Mouse (Mus musculus): ENCODE data around the gene Gatad2a. TPM values are rescaled to one million over a fixed set of nuclear protein-coding genes. Genes with fewer than 3 reads are reported as not detected.

Gene Gatad2a
- polyA plus RNA-seq, 1 experiment from 2014 or later = 18.9 TPM

- H3K9ac ChIP-seq (ENCODE audit: low read depth, low read length) = no peak overlapping the region
- H3K4me3 ChIP-seq (ENCODE audit: low read depth, low read length) = no peak overlapping the region
- H3K36me3 ChIP-seq (ENCODE audit: control insufficient read depth, insufficient read depth) = peaks cover 28% of the 10 kb centered on the region
- H3K4me1 ChIP-seq (ENCODE audit: control insufficient read depth, low read depth, low read length) = peaks cover 48% of the 10 kb centered on the region
- no peaks in the 10 kb centered on the region for H3K9me3 ChIP-seq (replicated peaks; ENCODE audit: control insufficient read depth, low read length)
- no peak overlapping the region for H3K27ac ChIP-seq (ENCODE audit: low read length)
- no peak overlapping the region for H3K4me2 ChIP-seq (ENCODE audit: low read depth, low read length)
- H3K27me3 ChIP-seq (ENCODE audit: control insufficient read depth, insufficient read depth, low read depth, low read length) = no peaks in the 10 kb centered on the region
- no peak for ATAC-seq (ENCODE audit: low read depth)
These were observed 77.7 kb downstream of the Gatad2a start for GRCm38 (mm10) chr8:69918506-69918905.

DNA sequence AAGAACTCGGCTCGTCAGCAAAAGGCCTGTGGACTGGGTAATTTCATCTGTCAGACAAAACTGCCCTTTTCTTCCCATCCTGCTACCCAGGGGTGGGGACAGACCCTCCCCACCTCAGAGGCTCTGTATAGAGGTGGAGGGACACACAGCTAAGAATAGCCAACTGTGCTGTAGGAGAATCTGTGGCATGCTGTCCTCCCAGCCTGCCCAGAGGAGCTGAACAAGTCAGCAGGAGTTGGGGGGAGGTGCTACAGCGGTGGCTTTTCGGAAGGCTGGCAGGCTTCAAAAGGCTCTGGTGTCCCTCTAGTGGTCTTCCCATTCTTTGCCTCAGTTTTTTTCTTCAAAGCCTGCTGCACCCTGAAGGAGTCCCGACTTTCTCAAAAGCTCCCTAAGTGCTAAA lies 80.4 kb downstream of the Gatad2a start:
- H3K9ac ChIP-seq (ENCODE audit: low read depth, low read length) = no peak overlapping the region
- H3K9me3 ChIP-seq (replicated peaks; ENCODE audit: control insufficient read depth, low read length) = no peaks in the 10 kb centered on the region
- H3K27ac ChIP-seq (ENCODE audit: low read length) = no peak overlapping the region
- peaks cover 45% of the 10 kb centered on the region for H3K36me3 ChIP-seq (ENCODE audit: control insufficient read depth, insufficient read depth)
- 61% methylated on average over 5 of the region's 5 CpGs for WGBS (ENCODE audit: insufficient replicate concordance)
- no peak overlapping the region for H3K4me3 ChIP-seq (ENCODE audit: low read depth, low read length)
- ATAC-seq (ENCODE audit: low read depth) = no peak
- H3K27me3 ChIP-seq (ENCODE audit: control insufficient read depth, insufficient read depth, low read depth, low read length) = no peaks in the 10 kb centered on the region
- H3K4me2 ChIP-seq (ENCODE audit: low read depth, low read length) = no peak overlapping the region
- peaks cover 24% of the 10 kb centered on the region for H3K4me1 ChIP-seq (ENCODE audit: control insufficient read depth, low read depth, low read length)

GRCm38 (mm10) chr8:69914526-69914925 lies 81.7 kb downstream of the Gatad2a start:
- WGBS (ENCODE audit: insufficient replicate concordance) = 75% methylated on average over 4 of the region's 4 CpGs
- H3K9ac ChIP-seq (ENCODE audit: low read depth, low read length) = no peak overlapping the region
- ATAC-seq (ENCODE audit: low read depth) = no peak
- H3K4me2 ChIP-seq (ENCODE audit: low read depth, low read length) = no peak overlapping the region
- no peaks in the 10 kb centered on the region for H3K27me3 ChIP-seq (ENCODE audit: control insufficient read depth, insufficient read depth, low read depth, low read length)
- H3K9me3 ChIP-seq (replicated peaks; ENCODE audit: control insufficient read depth, low read length) = no peaks in the 10 kb centered on the region
- H3K4me3 ChIP-seq (ENCODE audit: low read depth, low read length) = no peak overlapping the region
- H3K4me1 ChIP-seq (ENCODE audit: control insufficient read depth, low read depth, low read length) = peaks cover 12% of the 10 kb centered on the region
- no peak overlapping the region for H3K27ac ChIP-seq (ENCODE audit: low read length)
- peaks cover 53% of the 10 kb centered on the region for H3K36me3 ChIP-seq (ENCODE audit: control insufficient read depth, insufficient read depth)

DNA sequence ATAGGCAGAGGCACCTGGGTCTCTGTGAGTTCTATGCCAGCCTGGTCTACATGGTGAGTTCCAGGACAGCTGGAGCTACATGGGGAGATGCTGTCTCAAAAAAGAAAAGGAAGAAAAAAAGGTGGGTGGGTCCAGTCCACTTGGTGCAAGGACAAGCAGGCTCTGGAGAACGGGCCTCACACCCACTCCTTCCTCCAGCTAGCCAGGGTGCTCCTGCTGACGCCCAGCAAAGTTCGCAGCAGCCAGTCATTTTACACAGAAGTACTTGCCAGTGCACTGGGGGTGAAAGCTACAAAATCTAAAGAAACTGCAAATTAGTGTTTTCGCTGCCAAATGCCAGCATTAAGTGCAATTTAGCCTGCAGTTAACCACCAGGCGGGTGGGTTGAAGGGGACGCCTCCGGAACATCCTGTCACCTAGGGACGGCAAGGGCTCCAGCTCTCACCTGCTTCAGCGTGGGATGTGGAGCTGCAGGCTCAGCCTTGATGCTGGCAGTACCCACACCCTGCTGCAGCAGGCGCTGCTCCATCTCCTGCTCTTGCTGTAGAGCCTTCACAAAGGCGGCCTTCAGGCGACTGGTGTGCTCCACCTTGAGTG lies 83.6 kb downstream of the Gatad2a start:
- 83% methylated on average over 12 of the region's 12 CpGs for WGBS (ENCODE audit: insufficient replicate concordance)
- no peak overlapping the region for H3K4me2 ChIP-seq (ENCODE audit: low read depth, low read length)
- H3K4me1 ChIP-seq (ENCODE audit: control insufficient read depth, low read depth, low read length) = no peaks in the 10 kb centered on the region
- no peak for ATAC-seq (ENCODE audit: low read depth)
- no peak overlapping the region for H3K4me3 ChIP-seq (ENCODE audit: low read depth, low read length)
- H3K36me3 ChIP-seq (ENCODE audit: control insufficient read depth, insufficient read depth) = peaks cover 66% of the 10 kb centered on the region
- H3K27ac ChIP-seq (ENCODE audit: low read length) = no peak overlapping the region
- H3K9me3 ChIP-seq (replicated peaks; ENCODE audit: control insufficient read depth, low read length) = no peaks in the 10 kb centered on the region
- H3K27me3 ChIP-seq (ENCODE audit: control insufficient read depth, insufficient read depth, low read depth, low read length) = no peaks in the 10 kb centered on the region
- no peak overlapping the region for H3K9ac ChIP-seq (ENCODE audit: low read depth, low read length)

DNA sequence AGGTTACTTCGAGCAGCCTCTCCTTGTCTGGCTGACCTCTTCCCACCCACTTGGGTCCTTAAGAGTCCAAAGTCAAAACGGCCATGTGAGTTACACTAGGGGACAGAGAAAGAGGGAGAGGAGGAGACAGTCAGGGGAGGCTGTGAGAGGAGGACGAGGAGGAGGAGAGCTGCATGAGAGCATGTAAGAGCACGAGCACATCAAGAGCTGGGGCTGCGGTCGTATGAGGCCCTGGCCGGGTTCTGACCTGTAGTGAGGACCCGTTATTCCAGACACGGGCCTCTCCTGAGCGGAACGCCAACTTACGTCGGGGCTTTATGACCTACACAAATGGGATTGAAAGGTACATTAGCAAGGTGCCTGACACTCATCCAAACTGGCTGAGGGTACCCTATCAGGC lies 84.3 kb downstream of the Gatad2a start:
- no peaks in the 10 kb centered on the region for H3K27me3 ChIP-seq (ENCODE audit: control insufficient read depth, insufficient read depth, low read depth, low read length)
- no peak overlapping the region for H3K4me3 ChIP-seq (ENCODE audit: low read depth, low read length)
- 86% methylated on average over 13 of the region's 13 CpGs for WGBS (ENCODE audit: insufficient replicate concordance)
- no peak for ATAC-seq (ENCODE audit: low read depth)
- H3K9me3 ChIP-seq (replicated peaks; ENCODE audit: control insufficient read depth, low read length) = no peaks in the 10 kb centered on the region
- H3K36me3 ChIP-seq (ENCODE audit: control insufficient read depth, insufficient read depth) = peaks cover 63% of the 10 kb centered on the region
- H3K27ac ChIP-seq (ENCODE audit: low read length) = no peak overlapping the region
- H3K4me1 ChIP-seq (ENCODE audit: control insufficient read depth, low read depth, low read length) = no peaks in the 10 kb centered on the region
- no peak overlapping the region for H3K9ac ChIP-seq (ENCODE audit: low read depth, low read length)
- no peak overlapping the region for H3K4me2 ChIP-seq (ENCODE audit: low read depth, low read length)

GRCm38 (mm10) chr8:69907106-69907505 lies 89.1 kb downstream of the Gatad2a start:
- H3K4me1 ChIP-seq (ENCODE audit: control insufficient read depth, low read depth, low read length) = peaks cover 15% of the 10 kb centered on the region
- peaks cover 26% of the 10 kb centered on the region for H3K36me3 ChIP-seq (ENCODE audit: control insufficient read depth, insufficient read depth)
- H3K4me3 ChIP-seq (ENCODE audit: low read depth, low read length) = no peak overlapping the region
- H3K9ac ChIP-seq (ENCODE audit: low read depth, low read length) = no peak overlapping the region
- no peaks in the 10 kb centered on the region for H3K27me3 ChIP-seq (ENCODE audit: control insufficient read depth, insufficient read depth, low read depth, low read length)
- no peaks in the 10 kb centered on the region for H3K9me3 ChIP-seq (replicated peaks; ENCODE audit: control insufficient read depth, low read length)
- no peak overlapping the region for H3K27ac ChIP-seq (ENCODE audit: low read length)
- no peak for ATAC-seq (ENCODE audit: low read depth)
- 72% methylated on average over 2 of the region's 2 CpGs for WGBS (ENCODE audit: insufficient replicate concordance)
- H3K4me2 ChIP-seq (ENCODE audit: low read depth, low read length) = no peak overlapping the region

DNA sequence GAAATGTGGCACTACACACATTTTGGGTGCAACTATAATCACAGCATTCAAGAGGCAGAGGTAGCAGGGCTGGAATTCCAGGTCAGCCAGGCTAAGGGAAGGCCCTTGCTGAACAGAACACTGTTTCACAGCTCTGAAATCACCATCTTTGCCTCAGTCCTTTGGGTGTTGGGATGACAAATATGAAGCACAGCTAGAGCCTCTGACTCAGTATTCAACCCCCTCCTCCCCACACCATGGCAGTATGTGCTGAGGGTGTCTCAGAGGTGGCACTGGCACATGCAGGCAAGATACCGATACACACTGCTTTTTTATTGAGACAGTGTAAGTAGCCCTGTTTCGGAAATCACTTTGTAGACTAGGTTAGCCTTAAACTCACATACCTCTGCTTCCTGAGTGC lies 89.9 kb downstream of the Gatad2a start:
- Histone ChIP-seq H3K9ac (ENCODE audit: low read depth, low read length) (no peak overlapping the region), H3K27ac (ENCODE audit: low read length) (no peak overlapping the region), H3K9me3 (replicated peaks; ENCODE audit: control insufficient read depth, low read length) (no peaks in the 10 kb centered on the region), H3K27me3 (ENCODE audit: control insufficient read depth, insufficient read depth, low read depth, low read length) (no peaks in the 10 kb centered on the region), H3K4me2 (ENCODE audit: low read depth, low read length) (no peak overlapping the region), H3K4me1 (ENCODE audit: control insufficient read depth, low read depth, low read length) (peaks cover 20% of the 10 kb centered on the region), H3K36me3 (ENCODE audit: control insufficient read depth, insufficient read depth) (peaks cover 20% of the 10 kb centered on the region), H3K4me3 (ENCODE audit: low read depth, low read length) (no peak overlapping the region)
- ATAC-seq (ENCODE audit: low read depth) = no peak
- 83% methylated on average over 2 of the region's 2 CpGs for WGBS (ENCODE audit: insufficient replicate concordance)

DNA sequence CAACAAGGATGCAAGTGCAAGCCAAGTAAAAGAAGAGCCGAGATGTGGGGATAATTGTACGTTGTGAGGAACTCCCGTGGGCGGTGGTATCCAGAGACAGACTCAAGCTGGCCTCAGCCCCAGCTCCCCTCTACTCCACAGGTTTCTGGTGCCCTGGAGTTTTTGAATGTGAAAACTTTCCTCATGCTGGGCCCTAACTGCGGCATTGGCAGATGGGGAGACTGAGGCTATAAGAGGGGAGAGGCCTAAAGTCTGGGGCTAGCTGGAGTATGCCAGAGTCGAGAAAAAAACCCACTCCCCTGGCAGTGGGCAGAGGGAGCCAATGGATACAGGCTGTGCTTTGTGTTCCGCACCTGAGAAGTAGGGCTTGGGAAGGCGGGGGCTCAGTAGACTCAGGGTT lies 92.1 kb downstream of the Gatad2a start:
- Histone ChIP-seq H3K4me2 (ENCODE audit: low read depth, low read length) (peak overlapping the region; percentile 100; the same call in 1 of the 2 replicates), H3K36me3 (ENCODE audit: control insufficient read depth, insufficient read depth) (peaks cover 9% of the 10 kb centered on the region), H3K9me3 (replicated peaks; ENCODE audit: control insufficient read depth, low read length) (no peaks in the 10 kb centered on the region), H3K9ac (ENCODE audit: low read depth, low read length) (no peak overlapping the region), H3K4me1 (ENCODE audit: control insufficient read depth, low read depth, low read length) (peaks cover 35% of the 10 kb centered on the region), H3K27ac (ENCODE audit: low read length) (no peak overlapping the region), H3K27me3 (ENCODE audit: control insufficient read depth, insufficient read depth, low read depth, low read length) (no peaks in the 10 kb centered on the region), H3K4me3 (ENCODE audit: low read depth, low read length) (no peak overlapping the region)
- no peak for ATAC-seq (ENCODE audit: low read depth)
- 74% methylated on average over 8 of the region's 8 CpGs for WGBS (ENCODE audit: insufficient replicate concordance)

GRCm38 (mm10) chr8:69903063-69903542 lies 93.1 kb downstream of the Gatad2a start:
- no peaks in the 10 kb centered on the region for H3K27me3 ChIP-seq (ENCODE audit: control insufficient read depth, insufficient read depth, low read depth, low read length)
- H3K4me2 ChIP-seq (ENCODE audit: low read depth, low read length) = peak overlapping the region; percentile 100
- H3K4me3 ChIP-seq (ENCODE audit: low read depth, low read length) = peak overlapping the region; percentile 87
- peak; percentile 85 for ATAC-seq (ENCODE audit: low read depth)
- under 1% methylated on average over 43 of the region's 45 CpGs for WGBS (ENCODE audit: insufficient replicate concordance)
- peaks cover 37% of the 10 kb centered on the region for H3K4me1 ChIP-seq (ENCODE audit: control insufficient read depth, low read depth, low read length)
- peaks cover 3% of the 10 kb centered on the region for H3K36me3 ChIP-seq (ENCODE audit: control insufficient read depth, insufficient read depth)
- H3K9me3 ChIP-seq (replicated peaks; ENCODE audit: control insufficient read depth, low read length) = no peaks in the 10 kb centered on the region
- peak overlapping the region; percentile 90 for H3K9ac ChIP-seq (ENCODE audit: low read depth, low read length)
- peak overlapping the region; percentile 97 for H3K27ac ChIP-seq (ENCODE audit: low read length)

Data from liver, embryonic 16.5 days (tissue).